Mouse (Mus musculus) ovary, postnatal 36 days (tissue): ENCODE measurements around the gene Gm5475.

ENCODE experiments used
- DNase-seq: peaks from one replicate; pipeline ENCODE4 v3.0.0; 2022; ENCODE audit warnings: low spot score, mixed read lengths

Gm5475 gene

DNA sequence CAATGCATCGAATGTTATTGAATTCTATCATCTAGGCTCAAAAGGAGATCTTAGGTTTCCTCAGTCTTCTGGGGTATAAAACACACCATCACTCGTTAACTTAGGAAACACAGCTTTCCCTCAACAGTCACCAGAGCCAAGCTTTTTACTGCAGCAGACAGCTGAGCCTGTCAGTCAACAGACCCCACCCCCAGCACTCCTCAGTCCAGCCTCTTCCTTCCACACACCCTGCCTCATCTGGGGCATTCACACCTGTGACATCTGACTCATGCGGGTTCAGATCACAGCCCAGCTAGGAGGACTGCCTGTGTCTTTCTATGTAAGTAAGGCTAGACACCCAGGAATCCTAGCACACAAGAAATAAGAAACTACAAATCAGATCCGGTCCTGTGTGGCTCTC is 7.9 kb upstream of the Gm5475 start:
- DNase-seq: no peak

DNA sequence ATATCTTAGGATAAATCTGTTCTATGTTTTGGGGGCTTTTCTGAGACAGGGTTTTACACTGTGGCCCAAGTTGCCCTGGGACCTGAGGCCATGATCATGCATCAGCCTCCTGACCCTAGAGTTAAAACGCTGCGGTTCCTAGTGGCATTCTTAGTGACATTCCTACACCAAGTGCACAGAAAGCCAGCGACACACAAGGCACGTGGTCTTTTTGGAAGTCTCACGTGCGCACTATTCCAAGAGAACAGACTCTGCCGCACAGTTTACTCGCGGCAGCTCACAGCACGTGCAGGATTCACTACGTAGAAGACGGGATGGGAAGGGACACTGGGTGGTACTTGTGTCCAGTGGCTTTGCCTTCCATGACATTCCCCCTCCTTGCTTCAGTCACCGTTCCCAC is 7.0 kb upstream of the Gm5475 start:
- no peak for DNase-seq

DNA sequence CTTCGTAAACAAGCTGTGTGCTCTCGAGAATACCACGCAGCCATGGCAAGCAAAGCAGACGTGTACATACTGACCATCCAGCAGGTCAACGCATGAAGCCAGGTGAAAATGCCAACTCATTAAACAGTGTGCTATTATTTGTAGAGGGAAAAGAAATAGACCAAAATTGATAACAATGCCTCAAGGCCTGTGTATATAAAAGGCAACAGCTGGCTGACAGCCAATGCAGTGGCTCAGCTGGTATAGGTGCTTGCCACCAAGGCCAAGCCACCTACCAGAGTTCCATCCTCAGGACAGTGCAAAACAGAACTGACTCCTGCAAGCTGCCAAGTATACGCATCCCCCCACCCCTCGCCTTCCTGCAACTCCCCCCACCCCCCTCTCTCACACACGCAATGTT is 6.3 kb upstream of the Gm5475 start:
- DNase-seq: peak; percentile 29

DNA sequence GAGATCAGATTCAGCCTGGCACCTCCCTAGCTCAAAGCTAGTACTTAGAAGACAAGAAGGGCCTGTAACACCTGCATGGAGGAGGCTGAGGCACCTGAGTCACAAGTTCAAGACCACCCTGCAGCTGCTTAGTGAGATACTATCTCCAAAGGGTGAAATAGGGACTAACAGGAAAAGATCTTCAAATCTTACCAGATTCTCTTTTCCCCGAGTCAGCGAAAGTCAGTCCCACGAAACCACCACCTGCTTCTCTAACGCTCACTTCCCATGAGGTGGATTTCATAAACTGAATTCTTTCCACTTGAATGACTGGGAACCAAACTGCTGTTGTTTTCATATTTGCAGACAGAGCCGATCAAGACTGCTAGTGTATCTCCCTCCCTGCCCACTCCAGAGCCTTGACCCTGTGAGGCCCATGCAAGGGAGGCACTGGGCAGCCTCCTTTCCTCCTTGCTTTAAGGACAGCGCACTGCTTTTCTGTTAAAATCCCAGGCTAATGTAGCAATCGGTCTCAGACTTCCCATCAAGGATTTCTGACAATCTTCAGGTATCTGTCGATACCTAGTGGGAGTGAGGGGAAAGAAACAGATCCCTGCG is 4.0 kb upstream of the Gm5475 start:
- DNase-seq: no peak

DNA sequence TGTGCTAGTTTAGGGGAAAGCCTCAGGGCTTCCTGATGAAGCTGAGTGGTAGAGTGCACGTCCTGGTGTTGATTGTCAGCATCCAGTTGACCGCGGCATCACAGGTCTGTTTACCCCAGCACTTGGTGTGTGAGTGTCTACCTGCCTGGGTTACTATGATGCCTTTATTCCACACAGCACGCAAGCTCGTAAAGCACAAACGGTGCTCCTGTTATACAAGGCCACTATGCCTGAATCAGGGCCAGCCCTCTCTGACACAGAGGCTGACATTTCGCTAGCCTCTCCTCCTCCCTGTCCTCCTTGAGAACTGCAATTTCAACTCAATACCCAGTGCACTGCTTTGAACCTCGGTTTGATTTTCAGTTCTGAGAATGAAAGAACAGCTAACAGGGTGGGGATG is 2.6 kb upstream of the Gm5475 start:
- DNase-seq: no peak

DNA sequence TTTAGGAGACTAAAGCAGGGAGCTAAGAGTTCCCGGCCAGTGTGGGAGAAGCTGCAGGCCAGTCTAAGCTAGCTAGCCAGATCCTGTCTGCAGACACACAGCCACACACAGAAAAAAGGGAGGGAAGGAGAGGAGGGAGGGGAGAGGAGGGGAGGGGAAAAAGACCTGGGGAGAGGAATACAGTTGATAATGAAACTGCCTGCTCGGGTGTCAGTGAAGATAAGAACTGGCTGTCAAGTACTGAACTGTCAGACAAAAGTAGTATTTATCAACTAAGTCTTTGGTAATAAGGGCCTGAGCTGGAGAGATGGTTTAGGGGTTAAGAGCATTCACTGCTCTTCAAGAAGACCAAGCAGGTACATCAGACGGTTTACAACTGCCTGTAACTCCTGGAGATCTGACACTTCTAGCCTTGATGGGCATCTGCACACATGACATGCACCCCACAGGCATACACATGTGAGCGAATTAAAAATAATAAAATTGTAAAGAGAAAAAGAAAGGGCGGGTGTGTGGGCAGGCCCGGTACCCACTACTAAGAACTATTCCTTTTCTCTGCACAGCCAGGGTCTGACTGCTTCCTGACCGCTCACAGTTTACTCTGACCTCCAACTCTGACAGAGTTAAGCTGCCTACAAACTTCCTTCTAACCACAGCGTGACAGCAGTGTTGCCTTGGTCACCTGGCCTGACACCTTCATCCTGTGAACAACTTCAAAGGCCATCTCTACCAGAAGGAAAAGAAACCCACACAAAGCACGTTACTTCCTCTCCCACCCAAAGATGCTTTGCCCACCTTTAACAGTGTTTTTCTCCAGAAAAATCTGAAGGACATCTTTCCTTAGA is 1.8 kb upstream of the Gm5475 start:
- DNase-seq: no peak

DNA sequence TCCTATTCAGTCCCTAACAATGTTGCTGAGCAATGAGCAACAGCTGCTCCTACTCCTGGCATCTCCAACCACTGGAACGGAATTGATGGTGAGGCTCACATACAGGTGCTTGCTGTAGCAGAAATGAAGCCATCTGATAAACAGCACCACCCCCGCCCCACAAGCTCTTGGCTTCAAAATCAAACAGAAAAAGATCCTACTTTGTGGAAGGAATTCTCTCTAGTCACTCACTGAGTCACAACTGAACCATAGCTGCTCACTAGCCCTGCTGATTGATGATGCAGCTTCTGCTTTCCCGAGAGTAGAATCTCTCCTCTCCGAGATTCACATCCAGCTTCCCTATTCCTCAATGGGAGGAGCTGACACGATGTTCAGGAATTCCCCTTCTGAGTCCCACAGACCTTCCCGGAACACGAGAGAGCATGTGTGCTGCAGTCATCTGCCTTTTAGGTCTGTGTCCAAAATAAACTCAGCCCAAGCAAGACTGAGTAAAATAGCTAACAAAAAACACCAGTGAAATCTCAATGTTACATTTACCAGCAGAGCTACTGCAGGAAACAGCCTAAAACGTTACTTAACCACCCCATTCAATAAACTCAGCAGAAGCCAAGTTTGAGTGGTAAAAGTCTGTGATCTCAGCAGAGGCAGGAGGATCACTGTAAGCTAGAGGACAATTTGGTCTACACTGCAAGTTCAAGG is 739 bp upstream of the Gm5475 start:
- no peak for DNase-seq

DNA sequence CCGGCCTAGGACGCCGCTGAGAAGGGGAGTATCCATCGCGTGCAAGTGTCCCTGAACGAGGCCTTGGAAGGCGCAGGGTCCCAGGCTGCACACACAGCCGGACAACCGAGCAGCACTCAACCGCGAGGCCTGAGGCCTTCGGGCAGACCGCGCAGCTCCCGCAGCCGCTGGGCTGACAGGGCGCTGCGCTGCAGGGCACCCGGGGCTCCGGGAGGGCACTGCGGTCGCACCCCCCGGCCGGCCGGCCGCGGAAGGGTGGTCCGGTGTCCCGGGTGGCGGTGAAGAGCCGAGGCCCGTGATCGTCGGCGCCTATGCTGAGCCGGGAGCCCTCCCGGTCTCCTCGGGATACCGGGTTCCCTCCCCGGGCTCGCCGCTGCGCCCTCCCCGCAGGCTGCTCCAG is 529 bp downstream of the Gm5475 start:
- no peak for DNase-seq

DNA sequence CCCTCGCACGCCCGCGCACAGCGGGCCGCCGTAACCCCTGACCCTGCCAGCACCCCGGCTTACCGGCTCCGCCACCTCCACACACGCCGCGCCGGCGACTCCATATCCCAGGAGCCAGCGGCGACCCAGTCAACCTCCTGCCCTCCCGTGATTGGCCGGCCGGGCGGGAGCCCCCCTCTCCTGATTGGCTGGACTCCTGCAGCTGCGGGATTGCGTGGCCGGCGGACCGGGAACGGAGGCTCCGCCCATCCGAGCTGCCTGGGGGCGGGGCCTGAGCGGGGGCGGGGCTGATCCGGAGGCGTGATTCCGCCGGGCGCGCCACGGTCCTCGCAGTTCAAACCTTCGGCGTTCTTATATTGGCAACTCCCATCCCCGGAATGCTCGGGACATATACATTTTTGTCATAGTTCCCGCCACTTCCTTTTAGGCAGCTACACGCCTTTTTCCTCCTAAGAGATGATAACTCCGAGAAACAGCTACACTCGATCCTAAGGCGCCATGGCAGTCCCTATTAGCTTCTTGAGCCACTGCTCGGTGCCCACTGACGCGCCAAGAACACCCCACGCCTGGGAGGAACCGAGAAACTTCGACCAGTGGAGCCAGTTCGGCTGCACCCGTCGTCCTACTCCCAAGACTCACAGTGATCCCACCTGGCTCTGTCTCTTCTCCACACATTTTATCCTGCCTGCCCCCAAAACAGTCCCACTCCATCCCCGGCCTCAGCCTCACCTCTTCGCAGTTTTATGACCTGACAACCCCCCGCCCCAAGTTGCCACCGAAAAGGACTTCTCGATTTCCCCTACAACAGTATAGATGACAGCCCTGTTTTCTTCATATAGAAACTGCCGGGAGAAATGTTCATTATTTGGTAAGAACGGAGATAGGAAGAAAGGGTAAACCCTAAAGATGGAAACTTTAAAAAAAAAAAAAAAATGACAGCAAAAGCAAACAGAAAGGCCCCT is 1.2 kb downstream of the Gm5475 start:
- peak; percentile 97 for DNase-seq

DNA sequence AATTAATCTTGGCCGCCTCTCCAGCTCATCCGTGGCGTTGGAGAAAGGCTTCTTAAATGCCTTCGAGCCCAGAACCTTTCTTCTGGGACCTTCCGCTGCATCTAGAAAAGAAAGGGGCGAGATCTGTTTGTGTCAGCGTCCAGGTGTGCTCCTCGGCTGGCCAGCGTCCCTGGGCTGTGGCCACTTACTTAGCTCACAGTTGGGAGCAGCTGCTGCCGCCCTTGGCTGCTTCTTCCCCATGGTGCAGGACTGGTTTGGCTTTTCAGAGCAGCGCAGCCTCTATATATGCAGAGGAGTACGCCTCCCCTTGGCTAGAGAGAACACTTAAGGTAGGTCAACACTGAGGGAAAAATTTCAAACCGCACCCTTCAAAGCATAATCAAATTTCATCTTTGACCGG is 2.0 kb downstream of the Gm5475 start:
- DNase-seq: peak; percentile 29

DNA sequence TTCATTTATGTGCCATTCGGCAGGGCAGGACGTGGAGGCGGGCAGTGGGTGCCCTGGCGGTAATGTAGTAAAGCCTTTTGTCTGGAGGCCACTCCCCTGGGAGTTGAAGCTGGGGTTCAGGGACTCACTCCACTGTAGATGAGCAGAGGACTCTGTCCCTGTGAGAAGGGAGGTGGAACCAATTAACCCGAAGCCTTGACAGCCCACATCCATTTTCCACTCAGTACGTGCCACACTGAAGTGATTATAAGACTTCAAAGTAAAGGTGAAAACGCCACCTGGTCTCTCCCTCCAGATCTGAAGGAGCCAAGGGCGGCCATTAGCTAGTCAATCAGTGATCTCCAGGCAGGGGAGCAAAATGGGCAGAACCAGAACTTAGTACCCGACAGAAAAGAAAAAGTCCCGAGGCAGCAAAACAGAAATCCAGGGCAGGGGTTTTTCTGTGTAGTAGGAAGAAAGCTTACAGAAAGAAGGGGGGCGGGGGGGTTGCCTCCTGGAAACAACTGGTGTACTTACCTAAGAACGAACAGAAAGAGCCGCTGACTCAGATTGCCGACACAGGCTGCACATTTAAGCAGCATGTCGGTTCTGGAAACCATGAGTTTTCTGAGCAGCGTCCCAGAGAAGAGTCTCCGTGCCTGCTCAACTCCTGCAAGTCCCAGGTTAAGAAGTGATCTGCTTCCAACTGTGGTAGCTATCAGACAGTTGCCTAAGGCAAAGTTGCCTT is 2.6 kb downstream of the Gm5475 start, which contains the start of gene Slc11a2:
Gene Slc11a2, minus strand, starts transcription at position 677 of the 727 bp plus-strand sequence.
- DNase-seq: no peak

DNA sequence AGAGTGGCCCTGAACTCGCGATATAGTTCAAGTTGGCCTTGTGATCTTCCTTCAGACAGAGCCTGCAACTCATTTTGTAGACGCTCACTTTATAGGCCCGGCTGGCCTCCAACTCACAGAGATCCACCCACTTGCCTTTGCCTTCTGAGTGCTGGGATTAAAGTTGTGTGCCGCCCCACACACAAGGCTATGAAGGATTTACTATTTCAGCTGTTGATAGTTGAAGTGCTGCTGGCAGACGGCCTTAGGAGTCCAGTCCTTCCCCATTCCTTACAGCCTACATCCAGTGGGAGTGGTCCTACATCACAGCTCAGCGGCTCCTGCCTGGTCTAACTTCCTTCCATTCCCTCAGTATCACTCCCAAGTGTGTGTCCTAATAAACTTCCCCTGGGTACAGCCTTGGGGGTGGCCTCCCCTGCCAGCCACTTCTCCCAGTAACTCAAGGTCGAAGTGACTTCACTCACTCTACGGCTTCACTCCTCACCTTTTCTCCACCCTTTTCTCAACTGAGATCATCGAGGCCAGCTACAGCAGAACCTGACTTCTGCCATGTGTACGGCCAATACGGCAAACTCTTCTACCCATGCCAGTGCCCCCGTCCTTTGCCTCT is 6.5 kb downstream of the Gm5475 start:
- peak; percentile 36 for DNase-seq

DNA sequence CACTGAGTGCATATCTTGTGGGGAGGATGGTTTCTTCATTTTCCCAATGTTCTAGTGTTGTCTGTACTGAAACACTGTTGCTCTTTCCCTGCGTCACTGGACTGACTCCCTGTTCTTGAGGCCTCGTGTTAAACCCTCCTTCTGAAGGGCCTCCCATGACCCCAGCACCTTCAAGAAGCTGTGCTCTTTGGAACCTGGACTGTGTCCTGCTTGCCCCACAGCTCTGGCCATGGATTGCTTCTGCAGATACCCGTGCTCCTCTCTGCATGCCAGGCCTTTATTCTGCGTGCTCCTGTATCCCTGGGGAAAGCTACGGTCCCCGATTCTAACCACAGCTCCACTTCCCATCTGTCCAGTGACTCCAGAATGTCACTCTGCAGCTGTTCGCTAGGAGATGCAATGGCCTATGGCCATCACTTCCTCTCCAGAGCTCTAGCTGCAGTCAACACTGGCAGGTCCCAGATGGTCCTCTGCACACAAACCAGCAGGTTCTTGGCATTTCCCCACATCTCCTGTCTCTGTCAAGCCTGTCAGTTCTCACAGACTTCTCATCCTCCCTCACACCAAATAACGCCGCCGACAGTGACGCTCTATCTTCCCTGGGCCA is 8.1 kb downstream of the Gm5475 start:
- DNase-seq: no peak

DNA sequence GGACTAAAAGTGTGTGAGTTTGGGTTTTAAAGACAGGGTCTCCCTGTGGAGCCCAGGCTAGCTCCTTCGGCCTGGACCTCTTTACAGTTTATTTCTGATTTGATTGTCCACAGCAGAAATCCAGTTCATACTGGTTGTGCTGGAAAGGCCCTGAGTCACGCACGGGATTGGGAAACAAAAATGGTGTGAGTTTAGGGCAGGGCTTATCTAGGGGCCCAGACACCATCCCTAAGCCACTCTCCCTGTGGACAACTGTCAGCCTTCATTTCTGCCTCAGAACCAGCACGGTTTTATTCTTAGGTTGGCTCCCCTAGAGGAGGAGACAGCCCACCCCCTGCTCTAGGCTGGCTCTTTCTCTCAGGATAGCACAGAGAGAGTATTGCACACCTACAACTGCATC is 11.3 kb downstream of the Gm5475 start:
- no peak for DNase-seq

DNA sequence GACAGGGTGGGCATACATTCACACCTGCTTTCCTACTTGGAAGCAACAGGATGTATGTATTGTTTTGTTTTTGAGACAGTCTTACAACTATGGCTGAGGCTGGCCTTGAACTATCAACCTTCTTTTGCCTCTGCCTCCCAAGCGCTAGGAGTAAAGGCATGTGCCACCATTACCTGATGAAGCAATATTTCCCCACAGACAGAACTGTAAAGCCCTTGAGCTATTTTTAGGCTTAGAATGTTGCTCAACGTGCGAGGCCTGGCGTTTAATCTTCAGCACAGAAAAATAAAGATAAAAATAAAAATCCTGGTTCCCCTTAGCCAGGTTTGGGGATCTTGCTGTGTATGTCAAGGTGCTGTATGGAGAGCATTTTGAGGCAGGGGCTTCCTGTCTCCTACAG is 14.2 kb downstream of the Gm5475 start:
- no peak for DNase-seq

DNA sequence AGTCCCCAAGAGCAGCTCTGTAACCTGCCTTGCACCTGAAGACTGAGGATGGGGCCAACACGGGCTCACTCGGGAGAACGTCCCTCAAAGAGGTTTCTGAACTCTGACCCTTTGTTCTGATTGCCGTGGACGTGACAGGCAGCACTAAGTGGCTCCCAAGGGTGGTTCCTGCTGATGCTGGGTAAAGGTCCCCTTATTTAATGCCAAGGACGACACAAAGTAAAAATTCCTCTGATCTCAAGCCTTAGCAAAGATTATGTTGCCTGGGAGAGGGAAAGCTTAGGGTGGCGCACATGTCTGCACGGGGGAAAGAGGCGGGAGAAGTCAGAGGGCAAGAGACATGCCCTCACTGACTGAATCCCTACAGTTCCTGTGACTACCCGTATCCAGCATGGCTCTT is 14.6 kb downstream of the Gm5475 start:
- no peak for DNase-seq

DNA sequence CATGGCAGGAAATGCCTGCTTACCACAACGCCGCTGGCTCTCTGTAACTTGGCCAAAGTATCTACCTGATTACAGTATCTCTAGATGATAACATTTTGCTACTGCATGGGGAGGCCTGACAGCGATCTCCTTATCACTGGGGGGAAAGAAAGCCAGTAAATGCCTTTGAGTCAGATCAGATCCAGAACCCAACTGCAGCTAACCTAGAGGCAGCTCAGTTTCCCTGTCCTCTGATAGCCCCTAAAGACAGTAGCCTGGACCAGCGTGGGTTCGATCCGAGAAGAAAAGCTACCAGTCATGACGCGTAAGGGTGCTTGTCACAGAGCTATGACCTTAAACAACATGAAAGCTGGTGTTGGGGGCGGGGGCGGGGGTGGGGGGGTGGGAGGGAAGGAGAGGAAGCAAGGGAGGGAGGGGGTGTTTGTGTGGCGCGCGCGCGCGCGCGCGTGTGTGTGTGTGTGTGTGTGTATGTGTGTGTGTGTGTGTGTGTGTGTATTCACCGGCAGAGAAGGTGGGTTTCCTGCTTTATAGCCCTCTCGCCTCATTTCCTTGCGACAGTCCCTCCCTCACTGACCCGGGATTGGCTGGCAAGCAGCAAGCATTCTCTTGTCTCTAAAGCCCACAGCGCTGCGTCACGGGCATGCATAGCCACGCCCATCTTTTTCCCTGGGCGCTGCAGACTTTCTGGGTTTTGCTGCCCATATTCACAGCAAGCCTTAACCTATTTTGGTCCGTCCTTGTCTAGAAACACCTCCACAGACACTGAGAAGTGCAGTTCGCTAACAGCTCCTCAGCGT is 21.4 kb downstream of the Gm5475 start:
- peak; percentile 80 for DNase-seq

DNA sequence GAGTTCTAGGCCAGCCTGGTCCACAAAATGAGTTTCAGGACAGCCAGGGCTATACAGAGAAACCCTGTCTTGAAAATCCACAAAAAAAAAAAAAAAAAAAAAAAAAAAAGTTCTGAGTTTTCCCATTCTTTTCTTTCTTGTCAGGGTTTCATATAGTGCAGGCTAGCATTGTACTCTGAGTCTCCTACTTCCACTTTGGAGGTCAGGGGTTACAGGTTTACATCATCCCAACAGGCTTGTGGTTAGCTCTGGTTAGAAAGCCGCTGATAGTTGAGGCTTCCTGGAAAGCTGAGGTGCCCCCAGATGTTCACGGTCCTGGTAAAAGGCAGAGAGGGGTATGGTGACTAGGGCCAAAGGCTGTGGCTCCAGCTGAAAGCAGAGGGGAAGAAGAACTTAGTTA is 24.9 kb downstream of the Gm5475 start:
- no peak for DNase-seq

DNA sequence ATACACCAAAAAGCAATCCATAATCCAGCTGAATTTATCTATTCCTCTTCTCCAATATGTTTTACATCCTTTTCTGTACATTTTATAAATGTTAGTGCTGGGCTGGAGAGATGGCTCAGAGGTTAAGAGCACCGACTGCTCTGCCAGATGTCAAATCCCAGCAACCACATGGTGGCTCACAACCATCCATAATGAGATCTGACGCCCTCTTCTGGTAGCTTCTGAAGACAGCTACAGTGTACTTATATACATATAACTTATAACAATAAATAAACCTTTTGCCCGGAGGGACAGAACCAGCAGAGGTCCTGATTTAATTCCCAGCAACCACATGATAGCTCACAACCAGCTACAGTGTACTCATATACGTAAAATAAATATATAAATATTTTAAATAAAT is 26.6 kb downstream of the Gm5475 start:
- DNase-seq: no peak

DNA sequence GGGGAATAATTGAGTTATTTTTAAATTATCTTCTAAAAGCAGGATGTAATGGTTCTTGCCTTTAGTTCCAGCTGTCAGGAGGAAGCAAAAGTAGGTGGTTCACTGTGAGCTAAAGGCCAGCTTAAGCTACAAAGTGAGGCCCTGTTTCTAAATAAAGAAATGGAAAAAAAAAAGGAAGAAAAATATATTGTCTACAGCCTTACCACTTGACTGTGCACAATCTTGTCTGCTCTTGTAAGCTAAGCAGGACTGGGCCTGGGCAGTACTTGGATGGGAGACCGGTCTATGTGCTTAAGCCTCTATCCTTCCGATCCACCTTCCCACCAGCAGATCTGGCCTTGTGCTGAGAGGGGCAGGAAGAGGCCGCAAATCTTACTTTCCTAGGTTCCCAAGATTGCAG is 27.5 kb downstream of the Gm5475 start:
- DNase-seq: no peak
